Mouse (Mus musculus): ENCODE measurements around the gene Neurod6.

- peak; percentile 71 for TF ChIP-seq CTCF (IDR thresholded peaks at IDR 0.05; ENCODE audit: low read depth)
- no peak for TF ChIP-seq EP300 (IDR thresholded peaks at IDR 0.05; ENCODE audit: low read depth)
Observed at GRCm38 (mm10) chr6:55717209-55717608, 36.1 kb upstream of the Neurod6 start.

Measured in liver, postnatal 0 days (tissue).